Comparison of ENCODE assay signal across 17 mouse cellular contexts in genomic region chr4:144969030-144969429, GRCm38 (mm10).
DNase-seq lines count a peak whose midpoint lies in the region; ATAC-seq and TF ChIP-seq lines count a peak whose summit lies in the region.
"Had no signal": no experiment of that assay in that cellular context is flagged by ENCODE, and none has a peak within 500 bp of the region (broad histone marks: within the 10 kb centered on the region; RNA-seq: fewer than 3 reads in every experiment).

No protein-coding gene starts in this region.

- no peaks in the 10 kb centered on the region for H3K9me3 ChIP-seq in forebrain, embryonic 15.5 days
- H3K9me3 ChIP-seq: embryonic facial prominence, embryonic 12.5 days; forebrain, embryonic 10.5 days; liver, embryonic 12.5 days; megakaryocyte, embryonic 14.5 days; neural tube, embryonic 15.5 days had no signal

- no peak for TF ChIP-seq POLR2A in kidney, adult 2 months (IDR thresholded peaks at IDR 0.05; ENCODE audit: low read depth, low read length)

- H3K9ac ChIP-seq in forebrain, embryonic 15.5 days (replicated peaks), result no peak overlapping the region
- H3K9ac ChIP-seq: embryonic facial prominence, embryonic 12.5 days; liver, embryonic 12.5 days; neural tube, embryonic 15.5 days had no signal

- ATAC-seq in forebrain, embryonic 15.5 days (replicated peaks), result no peak
- ATAC-seq: liver, embryonic 12.5 days had no signal

- H3K4me3 ChIP-seq in kidney, adult 2 months (ENCODE audit: insufficient read depth, low read depth, low read length), result no peak overlapping the region
- H3K4me3 ChIP-seq in forebrain, embryonic 15.5 days, result no peak overlapping the region
- H3K4me3 ChIP-seq: embryonic facial prominence, embryonic 12.5 days; forebrain, embryonic 10.5 days; liver, embryonic 12.5 days; megakaryocyte, embryonic 14.5 days; neural tube, embryonic 15.5 days had no signal

- 39% methylated on average over 6 of the region's 6 CpGs for WGBS in kidney, adult 2 months
- 72% methylated on average over 6 of the region's 6 CpGs for WGBS in forebrain, embryonic 15.5 days

- no peak overlapping the region for H3K4me2 ChIP-seq in forebrain, embryonic 15.5 days (replicated peaks)
- H3K4me2 ChIP-seq: embryonic facial prominence, embryonic 12.5 days; liver, embryonic 12.5 days; neural tube, embryonic 15.5 days had no signal

- no peak for TF ChIP-seq CTCF in kidney, adult 2 months (conservative IDR thresholded peaks at IDR 0.05; ENCODE audit: insufficient read depth, insufficient read length, low read depth, low read length)

- peaks cover 2% of the 10 kb centered on the region; the same call in 1 of the 2 replicates for H3K36me3 ChIP-seq in kidney, adult 2 months (ENCODE audit: control insufficient read depth, insufficient read depth, low read length)
- no peaks in the 10 kb centered on the region for H3K36me3 ChIP-seq in forebrain, embryonic 15.5 days
- H3K36me3 ChIP-seq: embryonic facial prominence, embryonic 12.5 days; forebrain, embryonic 10.5 days had no signal

- H3K27ac ChIP-seq in kidney, adult 2 months (ENCODE audit: insufficient read depth, low read depth, low read length), result peak overlapping the region; percentile 69
- no peak overlapping the region for H3K27ac ChIP-seq in forebrain, embryonic 15.5 days (replicated peaks)
- H3K27ac ChIP-seq: embryonic facial prominence, embryonic 12.5 days; forebrain, embryonic 10.5 days; liver, embryonic 12.5 days; neural tube, embryonic 15.5 days had no signal

- no peaks in the 10 kb centered on the region for H3K27me3 ChIP-seq in kidney, adult 2 months (replicated peaks; ENCODE audit: control insufficient read depth, insufficient read depth, low read length)
- no peaks in the 10 kb centered on the region for H3K27me3 ChIP-seq in forebrain, embryonic 15.5 days
- H3K27me3 ChIP-seq: embryonic facial prominence, embryonic 12.5 days; liver, embryonic 12.5 days; megakaryocyte, embryonic 14.5 days; neural tube, embryonic 15.5 days had no signal

- peak; percentile 55 for DNase-seq in kidney, adult 2 months
- no peak for DNase-seq in kidney, postnatal 4 days
- peak; percentile 77 for DNase-seq in 3T3-L1 (ENCODE audit: low read depth, low spot score)
- DNase-seq in R1 (ENCODE audit: low read depth, low spot score), result peak; percentile 7
- DNase-seq in lung, postnatal 14 days, result peak; percentile 37
- DNase-seq in adrenal gland, adult (ENCODE audit: inconsistent age in 2 of 2, low spot score in 1 of 2), result no peak
- DNase-seq: adrenal gland, postnatal 10 days; cerebellum, postnatal 36 days; heart, adult 18-20 months; spleen, adult 18-20 months; thymus, postnatal 36 days had no signal

- peaks cover 23% of the 10 kb centered on the region for H3K4me1 ChIP-seq in kidney, adult 2 months (ENCODE audit: control insufficient read depth, insufficient read depth, low read length)
- no peaks in the 10 kb centered on the region for H3K4me1 ChIP-seq in forebrain, embryonic 15.5 days
- H3K4me1 ChIP-seq: neural tube, embryonic 15.5 days had no signal

Comparison
In these comparisons a context has a peak if more than half of its experiments do, and no peak if none do; other contexts are left out.
1. DNase-seq: peak in kidney, adult 2 months (single experiment), 3T3-L1 (single experiment), R1 (single experiment) and lung, postnatal 14 days (single experiment); none in kidney, postnatal 4 days (0 of 2) and adrenal gland, adult (0 of 2).